Mouse (Mus musculus) embryonic facial prominence, embryonic 10.5 days (tissue): ENCODE results near the gene 1700029P11Rik. TPM values are rescaled to one million over a fixed set of nuclear protein-coding genes. Genes with fewer than 3 reads are reported as not detected.

Source experiments
- DNase-seq: peaks from one replicate; pipeline ENCODE4 v3.0.0-alpha.2; 2017; ENCODE audit warnings: low spot score
- H3K27ac ChIP-seq: fragments of 300-500 bp; sonication (generic); replicated peaks from 2 replicates; pipeline ENCODE4 v1.5.1; 2016; ENCODE audit warnings: mild to moderate bottlenecking
- H3K27me3 ChIP-seq: fragments of 300-500 bp; sonication (generic); replicated peaks from 2 replicates; pipeline ENCODE4 v1.6.1; 2016; ENCODE audit warnings: low read depth, mild to moderate bottlenecking; ENCODE audit not compliant: poor library complexity, severe bottlenecking
- H3K36me3 ChIP-seq: fragments of 300-500 bp; sonication (generic); replicated peaks from 2 replicates; pipeline ENCODE4 v1.6.1; 2016; ENCODE audit warnings: mild to moderate bottlenecking, moderate library complexity
- H3K4me1 ChIP-seq: fragments of 300-500 bp; sonication (generic); 2 replicates; pipeline ENCODE4 v1.6.1; 2016
- H3K4me3 ChIP-seq: fragments of 300-500 bp; sonication (generic); 2 replicates; pipeline ENCODE4 v1.5.1; 2016; ENCODE audit warnings: mild to moderate bottlenecking, moderate library complexity
- H3K9me3 ChIP-seq: fragments of 300-500 bp; sonication (generic); 2 replicates; pipeline ENCODE4 v1.6.1; 2016; ENCODE audit warnings: mild to moderate bottlenecking
- WGBS: fragments of 180-500 bp; shearing (Covaris S2); methylation state at CpG from one replicate; pipeline ENCODE4 v1.1.7; 2016; 5-methylcytosine and 5-hydroxymethylcytosine counted together
- polyA plus RNA-seq: library from polyadenylated mRNA; unstranded; fragments of >200 nt; fragmentation: Nextera tagmentation; extraction: Ambion mirVana; gene quantifications from 2 replicates; pipeline ENCODE4 v1.2.1, GENCODE M21; 2016

The 1700029P11Rik gene
- polyA plus RNA-seq, 1 experiment from 2014 or later, result not detected

- Histone ChIP-seq H3K27ac (no peak overlapping the region), H3K4me3 (no peak overlapping the region), H3K36me3 (no peaks in the 10 kb centered on the region), H3K27me3 (no peaks in the 10 kb centered on the region), H3K9me3 (no peaks in the 10 kb centered on the region), H3K4me1 (peaks cover 16% of the 10 kb centered on the region)
- WGBS, result 64% methylated on average over 2 of the region's 2 CpGs
- no peak for DNase-seq
Measured at GRCm38 (mm10) chr15:81985267-81986161, 5.2 kb downstream of the 1700029P11Rik start.

- WGBS, result 78% methylated on average over 3 of the region's 3 CpGs
- peaks cover 16% of the 10 kb centered on the region for H3K4me1 ChIP-seq
- no peaks in the 10 kb centered on the region for H3K9me3 ChIP-seq
- no peaks in the 10 kb centered on the region for H3K27me3 ChIP-seq
- H3K36me3 ChIP-seq, result peaks cover 2% of the 10 kb centered on the region
- no peak for DNase-seq
- no peak within 1 kb of the TSS for H3K27ac ChIP-seq
- H3K4me3 ChIP-seq, result no peak within 1 kb of the TSS
Measured at GRCm38 (mm10) chr15:81987646-81988045, 7.3 kb downstream of the 1700029P11Rik start, which contains the start of gene Xrcc6. Gene Xrcc6, plus strand, starts transcription at chr15:81987835.

GRCm38 (mm10) chr15:81989371-81990062 is 9.2 kb downstream of the 1700029P11Rik start:
- no peaks in the 10 kb centered on the region for H3K27me3 ChIP-seq
- H3K27ac ChIP-seq, result peak overlapping the region; percentile 52; the same call in 1 of the 2 replicates
- H3K4me1 ChIP-seq, result peaks cover 16% of the 10 kb centered on the region
- peaks cover 21% of the 10 kb centered on the region for H3K36me3 ChIP-seq
- H3K4me3 ChIP-seq, result no peak overlapping the region
- WGBS, result 48% methylated on average over 11 of the region's 11 CpGs
- DNase-seq, result peak; percentile 87
- H3K9me3 ChIP-seq, result no peaks in the 10 kb centered on the region

- Histone ChIP-seq H3K27ac (no peak overlapping the region), H3K36me3 (peaks cover 31% of the 10 kb centered on the region), H3K4me1 (peaks cover 8% of the 10 kb centered on the region), H3K4me3 (no peak overlapping the region), H3K27me3 (no peaks in the 10 kb centered on the region), H3K9me3 (no peaks in the 10 kb centered on the region)
- 56% methylated on average over 7 of the region's 7 CpGs for WGBS
- no peak for DNase-seq
Measured at GRCm38 (mm10) chr15:81990549-81990948, 10.2 kb downstream of the 1700029P11Rik start.

GRCm38 (mm10) chr15:81993992-81994391 is 13.7 kb downstream of the 1700029P11Rik start:
- 86% methylated on average over 6 of the region's 6 CpGs for WGBS
- Histone ChIP-seq H3K27ac (no peak overlapping the region), H3K4me1 (peaks cover 4% of the 10 kb centered on the region; the same call in 1 of the 2 replicates), H3K36me3 (peaks cover 66% of the 10 kb centered on the region), H3K9me3 (no peaks in the 10 kb centered on the region), H3K4me3 (no peak overlapping the region), H3K27me3 (no peaks in the 10 kb centered on the region)
- DNase-seq, result no peak

- WGBS, result 90% methylated on average over 8 of the region's 8 CpGs
- Histone ChIP-seq H3K27ac (no peak overlapping the region), H3K36me3 (peaks cover 60% of the 10 kb centered on the region), H3K9me3 (no peaks in the 10 kb centered on the region), H3K4me3 (no peak overlapping the region), H3K4me1 (no peaks in the 10 kb centered on the region), H3K27me3 (no peaks in the 10 kb centered on the region)
- no peak for DNase-seq
Measured at GRCm38 (mm10) chr15:82004257-82004656, 23.9 kb downstream of the 1700029P11Rik start.

GRCm38 (mm10) chr15:82011947-82012346 is 31.6 kb downstream of the 1700029P11Rik start:
- peaks cover 27% of the 10 kb centered on the region for H3K4me1 ChIP-seq
- no peak for DNase-seq
- WGBS, result 89% methylated on average over 6 of the region's 6 CpGs
- no peak overlapping the region for H3K4me3 ChIP-seq
- H3K9me3 ChIP-seq, result no peaks in the 10 kb centered on the region
- no peak overlapping the region for H3K27ac ChIP-seq
- H3K27me3 ChIP-seq, result no peaks in the 10 kb centered on the region
- peaks cover 13% of the 10 kb centered on the region for H3K36me3 ChIP-seq

- Histone ChIP-seq H3K9me3 (no peaks in the 10 kb centered on the region), H3K4me1 (peaks cover 29% of the 10 kb centered on the region), H3K4me3 (peak overlapping the region; percentile 98), H3K27ac (0 out of 2 replicates have a peak overlapping the region, but pooled peaks have one; percentile 89), H3K27me3 (no peaks in the 10 kb centered on the region), H3K36me3 (peaks cover 17% of the 10 kb centered on the region)
- DNase-seq, result no peak
- WGBS, result 19% methylated on average over 9 of the region's 9 CpGs
Measured at GRCm38 (mm10) chr15:82014745-82015391, 34.5 kb downstream of the 1700029P11Rik start.

GRCm38 (mm10) chr15:82015392-82016100 is 35.2 kb downstream of the 1700029P11Rik start:
- Histone ChIP-seq H3K4me1 (peaks cover 29% of the 10 kb centered on the region), H3K4me3 (peak overlapping the region; percentile 98), H3K27me3 (no peaks in the 10 kb centered on the region), H3K27ac (peak overlapping the region; percentile 89), H3K36me3 (peaks cover 23% of the 10 kb centered on the region), H3K9me3 (no peaks in the 10 kb centered on the region)
- DNase-seq, result peak; percentile 49
- under 1% methylated on average over 39 of the region's 39 CpGs for WGBS

GRCm38 (mm10) chr15:82016101-82016808 is 35.9 kb downstream of the 1700029P11Rik start:
- WGBS, result under 1% methylated on average over 53 of the region's 53 CpGs
- Histone ChIP-seq H3K9me3 (no peaks in the 10 kb centered on the region), H3K27me3 (no peaks in the 10 kb centered on the region), H3K27ac (peak overlapping the region; percentile 89), H3K4me1 (peaks cover 23% of the 10 kb centered on the region), H3K36me3 (peaks cover 30% of the 10 kb centered on the region), H3K4me3 (peak overlapping the region; percentile 98)
- DNase-seq, result peak; percentile 99

- Histone ChIP-seq H3K4me1 (peaks cover 23% of the 10 kb centered on the region), H3K27ac (peak overlapping the region; percentile 89), H3K9me3 (no peaks in the 10 kb centered on the region), H3K4me3 (peak overlapping the region; percentile 98), H3K36me3 (peaks cover 35% of the 10 kb centered on the region), H3K27me3 (no peaks in the 10 kb centered on the region)
- WGBS, result 22% methylated on average over 6 of the region's 6 CpGs
- no peak for DNase-seq
Measured at GRCm38 (mm10) chr15:82016830-82017229, 36.5 kb downstream of the 1700029P11Rik start.
